Mouse (Mus musculus) midbrain, embryonic 15.5 days (tissue): ENCODE measurements around the gene Hint1. TPM values are rescaled to one million over a fixed set of nuclear protein-coding genes. Genes with fewer than 3 reads are reported as not detected.
A peak's percentile ranks its signal among the peaks of the same experiment; 100 is the strongest.
"Not testable (repeated sequence)": the region's sequence is repeated elsewhere in the genome, so short reads cannot be mapped to it uniquely, and the experiment has no call there.

Experiments
- ATAC-seq: fragments of 200-750 bp; cut with Nextera tagmentation; replicated peaks from 2 replicates; pipeline ENCODE4 v1.8.0; 2017; ENCODE audit warnings: moderate TSS enrichment
- H3K27ac ChIP-seq: fragments of 300-500 bp; sonication (generic); 2 replicates; pipeline ENCODE4 v1.5.1; 2015; ENCODE audit warnings: mild to moderate bottlenecking, inconsistent platforms
- H3K27me3 ChIP-seq: fragments of 300-500 bp; sonication (generic); replicated peaks from 2 replicates; pipeline ENCODE4 v1.6.1; 2015; ENCODE audit warnings: inconsistent platforms
- H3K36me3 ChIP-seq: fragments of 300-500 bp; sonication (generic); replicated peaks from 2 replicates; pipeline ENCODE4 v1.6.1; 2015; ENCODE audit warnings: inconsistent platforms
- H3K4me1 ChIP-seq: fragments of 300-500 bp; sonication (generic); 2 replicates; pipeline ENCODE4 v1.6.1; 2015; ENCODE audit warnings: inconsistent platforms
- H3K4me2 ChIP-seq: fragments of 300-500 bp; sonication (generic); 2 replicates; pipeline ENCODE4 v1.6.1; 2015; ENCODE audit warnings: inconsistent platforms, mild to moderate bottlenecking, moderate library complexity
- H3K4me3 ChIP-seq: fragments of 300-500 bp; sonication (generic); 2 replicates; pipeline ENCODE4 v1.5.1; 2015; ENCODE audit warnings: mild to moderate bottlenecking, inconsistent platforms
- H3K9ac ChIP-seq: fragments of 300-500 bp; sonication (generic); 2 replicates; pipeline ENCODE4 v1.6.1; 2015; ENCODE audit warnings: mild to moderate bottlenecking, inconsistent platforms
- H3K9me3 ChIP-seq: fragments of 300-500 bp; sonication (generic); 2 replicates; pipeline ENCODE4 v1.6.1; 2016; ENCODE audit warnings: inconsistent platforms
- WGBS: fragments of 180-500 bp; shearing (Covaris S2); methylation state at CpG from one replicate; pipeline ENCODE4 v1.1.7; 2015; ENCODE audit warnings: mixed read lengths; 5-methylcytosine and 5-hydroxymethylcytosine counted together
- polyA plus RNA-seq: library from polyadenylated mRNA; unstranded; fragments of >200 nt; fragmentation: Nextera tagmentation; extraction: Ambion mirVana; gene quantifications from 2 replicates; pipeline ENCODE4 v1.2.1, GENCODE M21; 2015

Gene Hint1
- polyA plus RNA-seq, 1 experiment from 2014 or later = 658 TPM

GRCm38 (mm10) chr11:54884937-54885336, 18.8 kb downstream of the Hint1 start:
- Histone ChIP-seq H3K4me3 (no peak overlapping the region), H3K9me3 (no peaks in the 10 kb centered on the region), H3K27me3 (no peaks in the 10 kb centered on the region), H3K27ac (no peak overlapping the region), H3K9ac (no peak overlapping the region), H3K4me1 (no peaks in the 10 kb centered on the region), H3K36me3 (no peaks in the 10 kb centered on the region), H3K4me2 (no peak overlapping the region)
- WGBS = 46% methylated on average over 5 of the region's 5 CpGs
- no peak; the same call in 1 of the 2 replicates for ATAC-seq

GRCm38 (mm10) chr11:54885406-54885805, 19.2 kb downstream of the Hint1 start:
- Histone ChIP-seq H3K4me1 (no peaks in the 10 kb centered on the region), H3K27me3 (no peaks in the 10 kb centered on the region), H3K27ac (no peak overlapping the region), H3K4me2 (no peak overlapping the region), H3K9ac (no peak overlapping the region), H3K4me3 (no peak overlapping the region), H3K36me3 (no peaks in the 10 kb centered on the region), H3K9me3 (no peaks in the 10 kb centered on the region)
- WGBS = 84% methylated on average over 2 of the region's 2 CpGs
- no peak for ATAC-seq

DNA sequence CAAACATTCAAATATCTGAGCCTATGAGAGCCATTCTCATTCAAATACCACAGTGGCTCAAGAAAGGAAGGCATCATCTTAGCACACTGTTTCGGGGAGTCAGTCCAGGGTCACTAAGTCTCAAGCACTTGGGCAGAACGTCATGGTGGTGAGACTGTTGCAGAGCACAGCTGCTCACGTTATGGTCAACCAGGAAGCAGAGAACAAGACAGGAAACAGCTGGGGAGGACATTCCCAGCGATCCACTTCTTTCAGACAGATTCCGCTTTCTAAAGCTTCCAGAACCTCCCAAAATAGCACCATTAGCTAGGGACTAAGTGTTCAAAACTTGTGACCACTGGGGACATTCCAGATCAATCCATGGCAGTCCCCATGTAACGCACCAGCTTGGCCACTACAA, 21.7 kb downstream of the Hint1 start:
- Histone ChIP-seq H3K27me3 (no peaks in the 10 kb centered on the region), H3K27ac (no peak overlapping the region), H3K9me3 (no peaks in the 10 kb centered on the region), H3K9ac (no peak overlapping the region), H3K4me1 (no peaks in the 10 kb centered on the region), H3K4me2 (no peak overlapping the region), H3K36me3 (no peaks in the 10 kb centered on the region), H3K4me3 (no peak overlapping the region)
- no peak for ATAC-seq
- 86% methylated on average over 6 of the region's 6 CpGs for WGBS

DNA sequence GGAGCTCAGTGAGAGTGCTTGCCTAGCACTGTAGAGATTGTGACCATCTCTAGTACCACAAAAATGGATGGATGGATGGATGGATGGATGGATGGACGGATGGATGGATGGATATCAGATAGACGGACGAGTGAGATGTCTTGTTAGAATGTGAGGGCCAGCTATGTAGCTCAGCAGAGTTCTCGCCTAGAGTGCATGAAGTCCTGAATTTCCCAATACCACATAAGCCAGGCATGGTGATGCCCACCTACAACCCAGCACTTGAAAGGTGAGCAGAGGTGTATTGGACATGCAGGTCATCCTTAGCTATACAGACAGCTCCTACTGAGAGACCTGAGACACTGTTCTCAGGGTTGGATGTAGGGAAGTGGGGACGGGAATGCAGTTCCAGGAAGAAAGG, 25.2 kb downstream of the Hint1 start:
- H3K4me2 ChIP-seq = no peak overlapping the region
- no peak overlapping the region for H3K4me3 ChIP-seq
- no peak overlapping the region for H3K27ac ChIP-seq
- WGBS = 85% methylated on average over 5 of the region's 5 CpGs
- no peaks in the 10 kb centered on the region for H3K4me1 ChIP-seq
- no peaks in the 10 kb centered on the region for H3K27me3 ChIP-seq
- H3K9me3 ChIP-seq = no peaks in the 10 kb centered on the region
- H3K9ac ChIP-seq = no peak overlapping the region
- no peak for ATAC-seq
- H3K36me3 ChIP-seq = no peaks in the 10 kb centered on the region

GRCm38 (mm10) chr11:54892091-54892490, 25.9 kb downstream of the Hint1 start:
- H3K36me3 ChIP-seq = no peaks in the 10 kb centered on the region
- no peaks in the 10 kb centered on the region for H3K27me3 ChIP-seq
- H3K9me3 ChIP-seq = no peaks in the 10 kb centered on the region
- H3K9ac ChIP-seq = no peak overlapping the region
- no peak for ATAC-seq
- H3K4me2 ChIP-seq = no peak overlapping the region
- H3K4me1 ChIP-seq = no peaks in the 10 kb centered on the region
- 62% methylated on average over 7 of the region's 7 CpGs for WGBS
- H3K27ac ChIP-seq = no peak overlapping the region
- H3K4me3 ChIP-seq = no peak overlapping the region

- Histone ChIP-seq H3K4me2 (no peak overlapping the region), H3K4me3 (no peak overlapping the region), H3K4me1 (no peaks in the 10 kb centered on the region), H3K36me3 (no peaks in the 10 kb centered on the region), H3K27ac (no peak overlapping the region), H3K9me3 (no peaks in the 10 kb centered on the region), H3K9ac (no peak overlapping the region), H3K27me3 (no peaks in the 10 kb centered on the region)
- no peak for ATAC-seq
- WGBS = 72% methylated on average over 9 of the region's 9 CpGs
Measured at GRCm38 (mm10) chr11:54894589-54894988, 28.4 kb downstream of the Hint1 start.

DNA sequence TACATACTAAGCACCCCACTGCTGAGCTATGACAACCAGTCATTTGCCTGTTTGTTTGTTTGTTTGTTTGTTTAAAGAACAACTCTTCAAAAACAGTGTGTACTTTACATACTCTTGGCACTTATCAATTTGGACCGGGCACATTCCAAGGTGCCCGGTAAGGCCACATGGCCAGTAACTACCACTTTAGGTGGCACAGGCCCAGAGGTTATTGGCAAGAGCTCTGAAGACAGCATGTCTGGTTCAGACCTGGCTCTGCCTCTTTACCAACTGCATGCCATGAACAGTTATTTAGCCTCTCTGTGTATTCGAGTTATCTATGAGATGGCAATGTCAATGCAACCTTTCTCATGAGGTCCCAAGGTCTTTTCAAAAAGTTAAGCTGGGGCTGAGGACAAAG, 30.5 kb downstream of the Hint1 start:
- not testable (repeated sequence) for H3K36me3 ChIP-seq, H3K4me3 ChIP-seq, H3K4me2 ChIP-seq, H3K4me1 ChIP-seq, H3K27me3 ChIP-seq, H3K27ac ChIP-seq, H3K9me3 ChIP-seq, ATAC-seq, H3K9ac ChIP-seq
- WGBS = 91% methylated on average over 3 of the region's 3 CpGs

DNA sequence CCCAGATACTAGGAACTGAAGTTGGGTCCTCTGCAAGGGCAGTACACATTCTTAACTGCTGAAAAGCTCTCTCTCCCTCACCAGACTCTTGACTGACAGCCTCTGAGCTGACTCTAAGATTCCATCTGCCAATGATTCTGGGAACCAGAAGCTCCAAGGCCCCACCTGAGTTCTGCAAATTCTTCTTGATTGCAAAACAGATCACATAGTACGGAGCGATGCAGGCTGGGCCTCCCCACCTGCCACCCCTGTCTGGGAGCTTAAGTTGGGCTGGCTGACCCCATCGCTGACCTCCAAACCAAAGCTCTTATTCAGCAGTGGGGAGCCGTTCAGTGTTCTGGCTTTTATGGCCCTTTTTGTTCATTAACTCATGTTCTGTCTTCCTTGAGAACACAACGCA, 31.3 kb downstream of the Hint1 start:
- H3K9ac ChIP-seq = no peak overlapping the region
- WGBS = 58% methylated on average over 5 of the region's 5 CpGs
- no peaks in the 10 kb centered on the region for H3K36me3 ChIP-seq
- no peaks in the 10 kb centered on the region for H3K27me3 ChIP-seq
- peaks cover 3% of the 10 kb centered on the region; the same call in 1 of the 2 replicates for H3K4me1 ChIP-seq
- ATAC-seq = no peak
- H3K27ac ChIP-seq = no peak overlapping the region
- no peaks in the 10 kb centered on the region for H3K9me3 ChIP-seq
- H3K4me3 ChIP-seq = no peak overlapping the region
- H3K4me2 ChIP-seq = no peak overlapping the region

- H3K4me1 ChIP-seq = peaks cover 10% of the 10 kb centered on the region; the same call in 1 of the 2 replicates
- ATAC-seq = no peak
- H3K27me3 ChIP-seq = no peaks in the 10 kb centered on the region
- H3K4me2 ChIP-seq = no peak overlapping the region
- no peaks in the 10 kb centered on the region for H3K36me3 ChIP-seq
- H3K27ac ChIP-seq = no peak overlapping the region
- no peaks in the 10 kb centered on the region for H3K9me3 ChIP-seq
- H3K9ac ChIP-seq = no peak overlapping the region
- no peak overlapping the region for H3K4me3 ChIP-seq
- 78% methylated on average over 4 of the region's 4 CpGs for WGBS
Measured at GRCm38 (mm10) chr11:54899657-54900056, 33.5 kb downstream of the Hint1 start.

DNA sequence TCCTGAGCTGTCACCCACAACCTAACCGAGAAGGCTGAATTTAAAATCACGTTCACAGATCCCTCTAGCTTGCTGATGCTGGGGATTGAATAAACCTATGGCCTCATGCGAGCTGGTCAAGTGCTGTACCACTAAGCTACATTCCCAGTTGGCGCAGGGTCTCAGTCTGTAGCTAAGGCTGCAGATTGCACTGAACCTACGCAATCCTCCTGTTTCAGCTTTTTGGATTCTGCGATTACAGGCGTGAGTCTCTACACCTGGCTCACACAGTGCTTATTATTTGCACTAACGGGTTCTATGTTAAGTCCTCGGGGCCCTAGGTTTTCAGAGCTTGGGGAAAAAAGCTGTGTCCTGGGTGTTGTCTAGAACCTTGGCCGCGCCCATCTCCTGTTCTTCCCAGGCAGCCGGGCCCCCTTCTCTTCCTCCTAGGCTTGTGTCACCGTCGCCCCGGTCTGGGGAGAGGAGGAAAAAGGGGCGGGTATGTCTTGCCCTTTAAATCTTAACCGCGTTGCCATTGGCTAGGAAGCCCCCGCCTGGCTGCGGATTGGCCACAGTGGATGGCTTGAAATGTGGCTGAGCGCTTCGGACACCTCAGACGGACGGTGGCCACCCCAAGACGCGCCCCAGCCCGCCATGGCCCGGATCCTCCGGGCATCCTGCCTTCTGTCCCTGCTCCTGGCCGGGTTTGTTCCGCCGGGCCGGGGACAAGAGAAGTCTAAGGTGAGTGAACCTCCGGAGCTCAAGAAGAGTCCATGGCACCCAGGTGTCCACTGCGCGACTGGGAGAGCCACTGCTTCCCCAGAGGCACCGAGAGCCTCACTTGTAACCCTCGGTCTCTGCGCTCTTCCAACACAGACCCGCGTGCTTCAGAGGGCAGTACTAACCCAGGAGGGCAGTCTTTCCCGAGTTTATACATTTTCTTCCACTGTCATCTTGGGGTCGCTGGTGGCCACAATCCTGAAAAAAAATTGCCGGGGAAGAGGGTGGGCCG, 36.4 kb downstream of the Hint1 start, which contains the start of gene Gpx3:
Gene Gpx3, plus strand, starts transcription at position 121 of the 991 bp plus-strand sequence.
- Histone ChIP-seq H3K27me3 (no peaks in the 10 kb centered on the region), H3K36me3 (no peaks in the 10 kb centered on the region), H3K9ac (peak within 1 kb of the TSS; percentile 53), H3K4me2 (peak within 1 kb of the TSS; percentile 95), H3K4me3 (peak within 1 kb of the TSS; percentile 54), H3K9me3 (no peaks in the 10 kb centered on the region), H3K4me1 (peaks cover 10% of the 10 kb centered on the region; the same call in 1 of the 2 replicates), H3K27ac (no peak within 1 kb of the TSS)
- ATAC-seq = peak; percentile 96
- WGBS = 14% methylated on average over 44 of the region's 45 CpGs

DNA sequence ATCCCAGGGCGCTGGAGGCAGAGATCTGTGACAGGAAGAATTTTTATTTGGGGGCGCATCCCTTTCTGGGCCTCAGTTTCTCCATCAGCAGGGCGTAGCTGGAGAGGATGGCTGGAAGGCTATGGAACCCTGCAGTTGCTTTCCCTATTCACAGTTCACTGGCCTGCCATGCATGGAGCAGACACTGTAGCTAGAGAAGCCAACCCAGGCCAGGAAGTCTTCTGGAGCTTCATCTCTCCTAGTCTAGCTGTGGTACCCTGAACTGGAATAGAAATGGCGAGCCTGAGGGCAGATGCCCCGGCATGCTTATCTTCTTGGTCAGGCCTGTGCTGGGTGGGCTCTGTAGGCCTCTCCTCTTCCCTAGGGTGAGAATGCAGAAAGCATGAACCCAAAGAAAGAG, 37.2 kb downstream of the Hint1 start:
- H3K36me3 ChIP-seq = no peaks in the 10 kb centered on the region
- H3K4me3 ChIP-seq = peak overlapping the region; percentile 54
- 78% methylated on average over 5 of the region's 5 CpGs for WGBS
- no peak for ATAC-seq
- H3K4me1 ChIP-seq = peaks cover 10% of the 10 kb centered on the region; the same call in 1 of the 2 replicates
- no peak overlapping the region for H3K9ac ChIP-seq
- no peak overlapping the region for H3K27ac ChIP-seq
- peak overlapping the region; percentile 95 for H3K4me2 ChIP-seq
- no peaks in the 10 kb centered on the region for H3K9me3 ChIP-seq
- no peaks in the 10 kb centered on the region for H3K27me3 ChIP-seq

GRCm38 (mm10) chr11:54903940-54904706, 37.9 kb downstream of the Hint1 start:
- H3K9me3 ChIP-seq = no peaks in the 10 kb centered on the region
- H3K27ac ChIP-seq = no peak overlapping the region
- no peaks in the 10 kb centered on the region for H3K36me3 ChIP-seq
- H3K4me1 ChIP-seq = peaks cover 10% of the 10 kb centered on the region; the same call in 1 of the 2 replicates
- H3K9ac ChIP-seq = no peak overlapping the region
- H3K4me3 ChIP-seq = no peak overlapping the region
- 56% methylated on average over 4 of the region's 4 CpGs for WGBS
- no peak for ATAC-seq
- H3K27me3 ChIP-seq = no peaks in the 10 kb centered on the region
- H3K4me2 ChIP-seq = no peak overlapping the region
